Mouse (Mus musculus): ENCODE results near the gene Unc45a.
"Not testable (repeated sequence)": the region's sequence is repeated elsewhere in the genome, so short reads cannot be mapped to it uniquely, and the experiment has no call there.

Unc45a gene

GRCm38 (mm10) chr7:80325292-80325868 lies 15.4 kb downstream of the Unc45a start:
- no peak for DNase-seq (ENCODE audit: low spot score)

DNA sequence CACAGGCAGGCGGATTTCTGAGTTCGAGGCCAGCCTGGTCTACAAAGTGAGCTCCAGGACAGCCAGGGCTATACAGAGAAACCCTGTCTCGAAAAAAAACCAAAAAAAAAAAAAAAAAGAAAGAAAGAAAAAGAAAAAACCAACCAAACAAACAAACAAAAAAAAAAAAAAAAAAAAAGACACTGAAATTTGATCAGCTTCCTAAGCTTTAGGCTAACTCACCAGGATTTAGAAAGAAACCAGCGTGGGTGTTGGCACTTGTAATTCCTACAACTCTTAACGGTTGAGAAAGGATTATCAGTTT lies 16.0 kb downstream of the Unc45a start:
- not testable (repeated sequence) for DNase-seq (ENCODE audit: low spot score)

- peak; percentile 92 for DNase-seq (ENCODE audit: low spot score)
Observed at GRCm38 (mm10) chr7:80324043-80324815, 16.6 kb downstream of the Unc45a start, which contains the start of gene Rccd1. TSS of gene Rccd1 (minus strand) at chr7:80324454.

DNA sequence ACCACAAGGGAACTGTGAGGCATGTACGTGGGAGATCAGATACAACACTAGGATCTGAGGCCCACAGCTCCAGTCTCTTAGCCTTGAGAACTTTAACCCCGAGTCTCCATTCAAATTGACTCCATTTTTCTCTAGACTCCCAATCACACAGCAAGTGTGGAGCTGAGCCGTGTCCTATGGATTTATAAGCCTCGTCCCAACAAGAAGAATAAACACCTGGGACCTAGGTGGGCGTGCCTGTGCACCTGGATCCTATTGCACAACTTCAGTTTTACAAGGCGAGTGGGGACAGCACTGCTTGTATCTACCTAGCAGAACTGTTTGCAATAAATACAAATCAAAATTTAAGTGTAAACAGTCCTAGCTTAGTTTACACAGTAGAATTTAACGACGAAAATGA lies 17.5 kb downstream of the Unc45a start:
- no peak for DNase-seq (ENCODE audit: low spot score)

- DNase-seq (ENCODE audit: low spot score) = no peak
Observed at GRCm38 (mm10) chr7:80319846-80320496, 20.8 kb downstream of the Unc45a start.

DNA sequence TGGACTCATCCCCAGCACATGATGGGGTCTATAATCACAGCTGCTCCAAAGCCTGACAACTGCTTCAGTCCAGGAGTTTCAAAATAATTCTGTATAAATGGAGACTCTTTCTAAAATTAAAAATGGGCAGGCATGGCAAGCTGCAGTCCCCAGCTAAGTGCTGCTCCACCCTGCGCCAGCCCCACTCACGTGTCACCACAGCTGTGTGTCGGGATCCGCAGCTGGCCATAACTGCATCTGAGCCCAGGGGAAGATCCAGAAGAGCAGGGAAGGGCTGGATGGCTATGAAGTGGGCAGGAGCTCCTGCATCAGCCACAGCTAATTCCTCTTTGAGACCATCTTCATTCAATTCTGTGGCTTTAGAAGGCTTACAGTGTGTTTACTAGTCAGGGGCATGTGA lies 22.1 kb downstream of the Unc45a start:
- DNase-seq (ENCODE audit: low spot score) = no peak

DNA sequence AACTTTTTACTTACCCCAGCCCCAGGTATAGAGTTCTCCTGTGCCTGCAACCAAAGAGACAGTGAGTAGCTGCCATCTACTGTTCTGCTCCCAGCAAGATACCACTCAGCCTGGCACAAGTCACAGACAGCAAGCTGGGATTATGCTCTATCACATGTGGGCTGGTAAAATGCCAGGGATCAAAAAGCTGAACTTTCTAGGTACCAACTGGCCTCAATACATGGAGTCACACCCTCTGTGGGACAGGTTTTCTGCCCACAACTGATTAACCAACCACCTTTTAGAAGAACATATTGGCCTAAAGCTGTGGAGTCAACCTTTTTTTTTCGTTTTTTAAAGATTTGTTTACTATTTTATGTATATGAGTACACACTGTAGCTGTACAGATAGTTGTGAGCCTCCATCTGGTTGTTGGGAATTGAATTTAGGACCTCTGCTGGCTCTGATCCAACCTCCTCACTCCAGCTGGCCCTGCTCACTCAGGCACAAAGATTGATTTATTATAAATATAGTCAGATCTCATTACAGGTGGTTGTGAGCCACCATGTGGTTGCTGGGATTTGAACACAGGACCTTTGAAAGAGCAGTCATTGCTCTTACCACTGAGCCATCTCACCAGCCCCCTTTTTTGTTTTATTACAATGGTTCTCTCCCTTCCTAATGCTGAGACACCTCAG lies 23.2 kb downstream of the Unc45a start:
- DNase-seq (ENCODE audit: low spot score) = no peak

- DNase-seq (ENCODE audit: low spot score) = no peak
Observed at GRCm38 (mm10) chr7:80315733-80316132, 25.1 kb downstream of the Unc45a start.

GRCm38 (mm10) chr7:80310771-80311170 lies 30.0 kb downstream of the Unc45a start:
- no peak for DNase-seq (ENCODE audit: low spot score)

DNA sequence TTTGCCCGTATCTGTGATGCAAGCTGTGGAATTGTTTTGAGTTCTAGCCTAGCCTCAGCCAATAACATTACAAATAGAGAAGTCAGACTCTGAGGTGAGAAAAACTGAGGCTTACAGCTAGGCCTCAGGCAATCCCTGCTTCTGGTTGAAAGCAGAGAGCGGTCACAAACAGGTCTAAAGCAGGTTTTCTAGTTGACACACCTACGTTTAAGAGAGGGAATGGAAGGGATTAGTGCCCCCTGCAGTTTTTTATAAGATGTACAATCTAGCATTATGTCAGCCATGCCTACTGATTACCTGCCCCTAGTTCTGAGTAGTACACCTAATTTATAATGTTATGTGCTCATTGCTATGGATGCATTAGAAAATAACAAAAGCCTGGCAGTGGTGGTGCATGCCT lies 33.0 kb downstream of the Unc45a start:
- DNase-seq (ENCODE audit: low spot score) = no peak

DNA sequence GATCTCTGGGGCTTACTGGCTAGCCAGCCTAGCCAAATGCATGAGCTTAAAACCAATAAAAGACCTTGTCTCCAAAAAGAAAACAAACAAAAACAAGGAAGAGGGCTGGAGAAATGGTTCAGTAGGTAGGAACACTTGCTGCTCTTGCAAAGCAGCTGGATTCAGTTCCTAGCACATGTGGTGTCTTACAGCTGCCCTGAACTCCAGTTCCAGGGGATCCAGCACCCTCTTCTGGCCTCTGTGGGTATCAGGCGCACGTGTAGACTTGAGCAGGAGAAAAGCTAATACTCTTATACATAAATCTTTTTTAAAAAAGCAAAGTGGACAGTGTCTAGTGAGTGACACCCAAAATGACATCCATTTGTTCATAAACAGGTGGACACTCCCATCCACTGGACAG lies 39.3 kb downstream of the Unc45a start:
- DNase-seq (ENCODE audit: low spot score) = no peak

DNA sequence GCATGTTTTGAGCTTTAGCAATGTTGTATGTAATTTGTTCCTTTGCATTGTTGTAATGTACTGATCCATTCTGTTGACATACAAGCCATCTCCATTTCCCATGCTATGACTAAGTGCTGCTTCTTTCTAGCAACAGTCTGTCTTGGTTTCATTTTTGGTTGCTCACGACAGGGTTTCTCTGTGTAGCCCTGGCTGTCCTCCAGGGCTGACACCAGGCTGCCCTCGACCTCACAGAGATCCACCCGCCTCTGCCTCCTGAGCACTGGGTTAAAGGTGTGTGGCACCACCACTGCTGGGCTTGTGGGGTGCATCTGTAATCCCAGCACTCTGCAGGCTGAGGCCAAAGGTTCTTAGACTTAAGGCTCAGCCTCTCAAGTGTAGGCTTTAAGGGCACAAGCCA lies 41.2 kb downstream of the Unc45a start:
- no peak for DNase-seq (ENCODE audit: low spot score)

GRCm38 (mm10) chr7:80298754-80299153 lies 42.1 kb downstream of the Unc45a start:
- no peak for DNase-seq (ENCODE audit: low spot score)

DNA sequence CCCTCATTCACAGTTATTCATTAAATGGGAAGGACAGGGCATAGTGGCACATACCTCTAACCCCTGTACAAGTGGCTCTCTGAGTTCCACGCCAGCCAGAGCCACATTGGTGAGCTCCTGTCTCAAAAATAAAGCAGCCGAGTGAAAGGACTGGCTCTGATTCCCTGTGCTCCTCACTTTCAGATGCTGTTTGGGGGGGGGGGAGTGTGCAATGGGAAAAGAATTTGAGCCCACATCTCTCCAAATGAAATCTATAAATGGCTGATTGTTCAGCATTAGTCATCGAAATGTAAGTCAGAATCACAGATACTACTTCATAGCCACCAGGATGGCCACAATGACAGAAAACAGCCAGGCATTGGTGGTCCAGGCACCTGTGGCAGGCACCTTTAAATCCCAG lies 43.8 kb downstream of the Unc45a start:
- no peak for DNase-seq (ENCODE audit: low spot score)

- no peak for DNase-seq (ENCODE audit: low spot score)
Observed at GRCm38 (mm10) chr7:80296462-80296861, 44.3 kb downstream of the Unc45a start.

- DNase-seq (ENCODE audit: low spot score) = no peak
Observed at GRCm38 (mm10) chr7:80294764-80295648, 45.8 kb downstream of the Unc45a start.

- DNase-seq (ENCODE audit: low spot score) = peak; percentile 98
Observed at GRCm38 (mm10) chr7:80294062-80294763, 46.6 kb downstream of the Unc45a start, which contains the start of gene Prc1. TSS of gene Prc1 (plus strand) at chr7:80294450.

GRCm38 (mm10) chr7:80287736-80288135 lies 53.1 kb downstream of the Unc45a start:
- no peak for DNase-seq (ENCODE audit: low spot score)

GRCm38 (mm10) chr7:80285725-80286124 lies 55.1 kb downstream of the Unc45a start:
- no peak for DNase-seq (ENCODE audit: low spot score)

DNA sequence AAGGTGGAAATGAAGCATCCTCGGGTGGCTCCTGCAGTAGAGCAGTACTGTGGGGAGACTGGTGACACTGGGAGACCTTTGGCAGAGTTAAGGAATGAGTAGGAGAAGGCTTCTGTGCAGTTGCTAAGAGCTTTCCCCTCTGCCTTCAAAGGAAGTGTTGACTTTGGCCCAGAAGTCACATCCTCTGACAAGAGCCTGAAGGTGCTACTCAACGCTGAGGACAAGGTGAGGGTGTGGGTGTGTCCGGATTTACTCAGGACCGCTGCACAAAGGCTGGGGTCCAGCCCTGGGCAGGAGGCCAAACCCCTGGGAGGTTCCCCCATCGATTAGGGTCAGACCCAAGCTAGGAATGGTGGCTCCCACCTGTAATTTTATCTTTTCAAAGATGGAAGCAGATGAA lies 56.4 kb downstream of the Unc45a start:
- DNase-seq (ENCODE audit: low spot score) = no peak

All from ovary, postnatal 14 days (tissue).